Mouse (Mus musculus) left cerebral cortex, postnatal 4 days (tissue): Measurements from ENCODE around the gene Arrdc4. TPM values are rescaled to one million over a fixed set of nuclear protein-coding genes. Genes with fewer than 3 reads are reported as not detected.

Source experiments
- DNase-seq: peaks from one replicate; pipeline ENCODE4 v3.0.0-alpha.2; 2022
- intact Hi-C: fragments of 180-260 bp; cut with DNase I; formaldehyde crosslinking; loops from one replicate; pipeline ENCODE4 v1.15.1; 2025
- total RNA-seq, 2 experiments: library from RNA; stranded (reverse); gene quantifications; 2 replicates each; pipeline ENCODE4 v1.2.3; 2021

The Arrdc4 gene
- 10 to 100 TPM; 38.2 to 42.0 TPM for total RNA-seq

DNA sequence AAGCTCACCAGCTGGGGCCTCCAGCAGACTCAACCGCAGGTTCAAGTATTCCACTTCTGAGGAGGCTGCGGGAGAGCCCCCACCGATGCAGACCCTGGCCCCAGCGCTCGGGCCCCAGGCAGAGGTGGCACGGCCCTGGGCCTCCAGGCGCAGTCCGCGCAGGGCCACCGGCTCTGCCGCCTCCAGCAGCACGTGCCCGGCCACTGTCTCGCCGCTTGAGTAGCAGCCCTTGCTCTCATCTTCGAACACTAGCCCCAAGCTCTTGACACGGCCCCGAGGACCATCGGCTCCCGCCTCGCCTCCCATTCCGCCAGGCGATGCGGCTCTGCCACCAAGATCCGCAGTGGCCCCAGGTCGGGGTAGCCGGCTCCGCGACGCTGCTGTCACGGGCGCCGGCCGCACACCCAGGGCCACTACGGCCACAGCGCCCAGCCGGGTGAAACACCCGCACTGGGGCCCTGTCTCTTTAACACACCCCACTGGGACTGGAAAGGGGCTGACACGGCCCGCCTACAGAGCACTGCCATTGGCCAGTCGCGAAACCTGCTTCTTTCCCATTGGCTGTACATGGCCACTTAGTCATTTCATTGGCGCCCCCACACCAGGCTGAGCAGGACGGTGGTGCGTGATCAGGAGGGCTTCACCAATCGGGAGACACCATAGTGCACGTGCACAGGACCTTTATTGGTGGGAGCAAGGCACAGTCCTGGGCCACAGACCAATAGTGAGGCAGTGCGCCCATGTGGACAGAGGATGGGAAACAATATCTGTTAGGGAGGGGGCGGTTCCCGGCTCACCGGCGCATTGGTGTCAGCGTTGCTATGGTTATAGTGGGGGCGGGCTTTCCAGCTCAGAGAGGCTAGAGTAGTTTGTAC, at the start of gene Arrdc4:
Gene Arrdc4, minus strand, starts transcription at position 481 of the 875 bp plus-strand sequence.
- intact Hi-C loops, result loop anchor here (10.0 kb wide), 1 partner anchor 76 kb away; no protein-coding TSS in a partner anchor
- peak; percentile 97 for DNase-seq

DNA sequence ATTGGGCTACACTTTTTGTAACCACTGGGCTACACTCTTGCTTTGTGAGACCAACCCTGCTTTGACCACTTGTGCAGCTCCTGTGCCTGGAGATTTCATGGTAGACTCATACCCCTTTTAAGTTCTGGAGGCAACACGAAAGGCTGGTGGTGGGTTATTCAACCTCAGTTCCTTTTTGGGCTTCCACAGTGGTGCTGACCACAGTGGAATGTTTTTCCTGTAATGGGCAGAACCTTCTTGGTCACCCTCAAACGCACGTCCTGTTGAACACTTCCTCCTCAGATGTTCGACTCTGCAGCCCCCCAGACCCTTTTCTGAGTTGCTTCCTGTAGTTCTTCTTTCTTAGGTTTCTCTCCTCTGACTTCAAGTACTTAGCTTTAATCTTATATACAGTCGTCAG, 46.5 kb upstream of the Arrdc4 start:
- intact Hi-C loops, result no loop called here
- DNase-seq, result no peak

GRCm38 (mm10) chr7:68788711-68789110, 39.7 kb upstream of the Arrdc4 start:
- DNase-seq, result no peak
- intact Hi-C loops, result no loop called here

DNA sequence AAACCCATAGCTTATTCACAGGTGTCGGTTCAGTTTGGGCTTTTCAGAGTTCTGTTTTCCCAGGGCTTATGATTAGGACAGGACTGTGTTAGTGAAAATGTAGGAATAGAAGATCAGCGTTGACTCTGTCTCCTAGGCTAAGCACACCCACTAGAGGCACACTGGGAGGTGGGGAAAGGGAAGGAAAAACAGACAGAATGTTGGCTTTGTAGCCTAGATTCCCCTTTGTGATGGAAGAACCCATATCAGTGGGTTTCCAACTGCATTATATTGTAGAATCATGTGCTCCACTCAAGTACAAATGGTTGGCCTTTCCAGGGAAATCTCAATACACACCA, 22.7 kb upstream of the Arrdc4 start:
- DNase-seq, result no peak
- intact Hi-C loops, result no loop called here

GRCm38 (mm10) chr7:68770894-68771756, 22.1 kb upstream of the Arrdc4 start:
- no peak for DNase-seq
- intact Hi-C loops, result no loop called here

- DNase-seq, result no peak
- intact Hi-C loops, result no loop called here
Observed at GRCm38 (mm10) chr7:68765926-68766325, 16.9 kb upstream of the Arrdc4 start.

GRCm38 (mm10) chr7:68759148-68759724, 10.2 kb upstream of the Arrdc4 start:
- DNase-seq, result no peak
- intact Hi-C loops, result loop anchor here (5.0 kb wide), 1 partner anchor 43 kb away; no protein-coding TSS in a partner anchor

DNA sequence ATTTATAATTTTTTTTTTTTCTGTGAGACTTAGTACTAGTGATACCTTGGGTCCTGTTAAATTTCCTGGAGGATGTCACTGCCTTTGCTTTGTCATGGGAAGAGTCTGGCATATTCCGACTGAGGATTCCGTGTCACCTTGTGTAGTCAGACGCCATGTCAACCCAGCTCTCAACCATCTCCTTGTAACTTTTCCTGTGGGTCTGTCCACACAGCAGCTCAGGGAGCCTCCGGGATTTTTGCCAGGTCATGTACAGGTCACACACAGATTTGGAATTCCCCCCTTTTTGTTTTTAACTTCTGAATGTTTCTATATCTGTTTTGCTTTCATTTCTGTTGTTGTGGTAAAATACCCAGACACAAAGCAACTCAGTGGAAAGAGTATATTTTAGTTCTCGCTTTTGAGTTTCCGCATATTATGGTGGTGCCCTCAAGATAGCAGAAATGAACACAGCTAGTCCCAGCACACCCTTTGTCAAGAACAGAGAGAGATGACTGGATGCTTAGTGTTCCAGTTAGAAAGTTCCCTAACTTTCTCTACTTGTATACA, 7.7 kb upstream of the Arrdc4 start:
- intact Hi-C loops, result loop anchor here (5.0 kb wide), 1 partner anchor 46 kb away; no protein-coding TSS in a partner anchor
- no peak for DNase-seq

DNA sequence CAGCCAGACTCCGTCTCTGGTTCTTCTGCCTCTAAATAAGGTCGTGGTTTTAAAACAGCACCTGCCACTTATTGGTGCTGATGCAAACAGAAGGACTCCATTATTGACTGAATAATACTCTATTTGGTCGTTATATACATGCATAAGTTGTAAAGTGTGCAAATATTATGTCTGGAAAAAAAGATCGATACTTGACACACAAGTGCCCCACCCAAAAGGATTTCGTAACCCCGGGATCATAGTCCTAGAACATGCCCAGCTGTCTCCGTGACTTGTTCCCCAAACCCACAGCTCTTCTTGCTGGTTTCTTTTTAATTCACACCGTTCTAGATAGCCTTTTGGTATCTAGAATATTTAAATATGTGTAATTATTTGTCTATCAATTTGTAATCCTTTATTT, 878 bp upstream of the Arrdc4 start:
- intact Hi-C loops, result loop anchor here (10.0 kb wide), 1 partner anchor 75 kb away; no protein-coding TSS in a partner anchor

GRCm38 (mm10) chr7:68748361-68748760, 680 bp downstream of the Arrdc4 start:
- DNase-seq, result peak; percentile 33
- intact Hi-C loops, result loop anchor here (10.0 kb wide), 1 partner anchor 76 kb away; no protein-coding TSS in a partner anchor

More for the DNA sequence above, 878 bp upstream of the Arrdc4 start:
- no peak for DNase-seq

DNA sequence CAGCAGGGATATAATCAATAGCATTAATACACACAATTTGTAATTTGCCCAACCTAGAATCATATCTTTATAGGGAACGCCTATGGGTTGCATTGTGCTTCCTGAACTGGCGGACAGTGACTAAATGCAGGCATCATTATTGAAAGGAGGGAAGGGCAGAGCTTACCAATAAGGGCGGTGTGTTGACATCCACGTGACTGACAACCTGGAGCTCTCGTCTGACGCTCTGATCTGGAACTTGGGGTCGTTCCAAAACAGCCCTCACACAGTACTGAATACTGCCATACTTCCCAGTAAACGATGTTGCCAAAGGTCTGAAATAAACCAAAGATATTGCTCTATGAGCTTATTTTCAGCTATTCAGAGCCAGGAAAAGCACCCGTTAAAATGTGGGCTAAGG, 4.4 kb downstream of the Arrdc4 start:
- intact Hi-C loops, result loop anchor here (10.0 kb wide), 1 partner anchor 80 kb away; no protein-coding TSS in a partner anchor
- DNase-seq, result no peak

- no peak for DNase-seq
- intact Hi-C loops, result loop anchor here (10.0 kb wide), 1 partner anchor 81 kb away; no protein-coding TSS in a partner anchor
Observed at GRCm38 (mm10) chr7:68744206-68744605, 4.8 kb downstream of the Arrdc4 start.

DNA sequence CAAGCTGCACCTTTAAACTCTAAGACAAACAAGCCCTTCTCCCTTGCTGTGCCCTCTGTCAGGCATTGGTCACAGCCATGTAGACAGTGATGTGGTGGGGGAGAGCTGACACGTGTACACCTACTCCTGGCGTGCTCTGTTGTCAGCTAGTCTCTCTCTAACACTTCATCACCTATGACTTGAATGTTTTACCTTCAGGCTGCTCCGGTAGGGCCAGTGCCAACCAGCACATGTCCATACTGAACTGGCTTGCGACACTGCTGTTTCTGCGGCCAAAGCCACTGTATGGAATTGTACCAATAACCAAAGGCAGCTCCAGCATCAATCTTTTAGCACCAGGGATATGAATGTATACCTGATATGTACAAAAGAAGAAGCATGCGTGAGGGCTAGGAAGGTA, 8.3 kb downstream of the Arrdc4 start:
- intact Hi-C loops, result loop anchor here (10.0 kb wide), 1 partner anchor 84 kb away; no protein-coding TSS in a partner anchor
- no peak for DNase-seq

DNA sequence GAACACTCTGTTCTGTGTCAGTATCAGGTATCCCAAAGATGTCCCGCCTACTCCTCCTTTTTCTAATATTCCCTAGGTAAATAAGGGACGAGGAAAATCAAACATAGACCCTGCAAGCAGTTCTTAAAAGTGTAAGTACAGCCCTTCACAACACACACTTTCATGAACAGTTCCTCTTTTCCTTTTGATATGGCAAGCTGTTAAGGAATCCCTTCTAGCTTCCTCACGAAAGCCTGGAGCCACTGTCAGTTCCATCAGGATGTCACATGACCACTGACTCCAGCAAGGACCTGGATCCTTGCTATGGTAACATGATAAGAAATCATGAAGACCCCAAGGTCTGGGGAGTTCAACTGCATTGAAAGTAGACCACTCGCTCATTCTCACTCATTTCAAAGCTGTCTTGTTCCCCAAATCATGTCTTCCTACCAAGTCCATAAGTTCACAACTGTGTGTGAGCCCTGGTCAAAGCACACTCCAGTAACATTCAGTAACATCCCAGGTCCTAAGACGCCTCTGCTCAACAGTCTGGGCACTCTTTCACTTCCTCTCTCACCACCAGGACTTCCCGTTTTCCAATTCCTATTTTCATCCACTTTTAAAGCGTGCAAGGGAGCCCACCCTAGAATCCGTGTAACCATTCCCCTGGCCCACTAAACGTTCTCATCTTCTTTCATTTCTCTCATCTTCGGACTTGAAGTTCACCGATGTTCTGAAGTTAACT, 10.2 kb downstream of the Arrdc4 start:
- DNase-seq, result no peak
- intact Hi-C loops, result no loop called here

- DNase-seq, result no peak
- intact Hi-C loops, result loop anchor here (10.0 kb wide), 1 partner anchor 132 kb away; no protein-coding TSS in a partner anchor
Observed at GRCm38 (mm10) chr7:68726380-68726779, 22.7 kb downstream of the Arrdc4 start.

GRCm38 (mm10) chr7:68724711-68725110, 24.3 kb downstream of the Arrdc4 start:
- DNase-seq, result no peak
- intact Hi-C loops, result loop anchor here (10.0 kb wide), 1 partner anchor 130 kb away; no protein-coding TSS in a partner anchor

GRCm38 (mm10) chr7:68721520-68721919, 27.5 kb downstream of the Arrdc4 start:
- DNase-seq, result no peak
- intact Hi-C loops, result loop anchor here (10.0 kb wide), 1 partner anchor 127 kb away; no protein-coding TSS in a partner anchor

DNA sequence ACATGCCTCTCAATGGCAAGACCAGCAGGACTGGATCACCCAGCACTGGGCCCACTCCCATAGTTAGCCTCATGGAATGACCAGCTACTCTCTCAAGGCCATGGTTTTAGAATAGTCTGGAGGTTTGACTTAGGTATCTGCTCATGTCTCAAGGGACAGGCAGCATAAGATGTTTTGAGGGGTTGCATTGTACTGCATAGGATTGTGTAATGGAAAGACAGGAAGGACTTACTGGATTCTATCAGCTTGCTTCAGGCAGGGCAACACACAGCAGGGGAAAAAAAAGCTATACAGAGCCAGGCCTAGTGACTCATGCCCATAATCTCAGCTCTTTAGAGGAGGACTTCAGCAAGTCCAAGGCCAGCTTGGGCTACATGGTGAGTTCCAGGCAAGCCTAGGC, 31.1 kb downstream of the Arrdc4 start:
- intact Hi-C loops, result no loop called here
- no peak for DNase-seq

DNA sequence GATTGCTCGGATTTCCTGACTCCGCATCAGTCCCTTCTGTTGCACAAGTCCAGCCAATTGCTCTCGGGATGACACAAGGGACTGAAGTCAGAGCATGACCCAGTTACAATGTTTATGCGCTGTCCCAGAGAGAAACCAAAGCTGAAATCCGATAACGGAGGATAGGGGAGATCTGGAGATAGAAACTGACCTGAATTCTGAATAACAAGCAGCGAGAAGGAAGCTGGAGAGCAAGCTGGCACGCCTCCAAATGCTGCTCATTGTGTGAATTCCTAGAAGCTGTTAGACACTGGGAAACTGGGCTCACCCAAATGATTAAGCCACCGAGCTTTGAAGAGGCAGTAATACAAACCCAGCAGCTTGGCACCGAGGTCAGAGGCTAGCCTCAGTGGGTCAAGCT, 31.5 kb downstream of the Arrdc4 start:
- peak; percentile 63 for DNase-seq
- intact Hi-C loops, result no loop called here

DNA sequence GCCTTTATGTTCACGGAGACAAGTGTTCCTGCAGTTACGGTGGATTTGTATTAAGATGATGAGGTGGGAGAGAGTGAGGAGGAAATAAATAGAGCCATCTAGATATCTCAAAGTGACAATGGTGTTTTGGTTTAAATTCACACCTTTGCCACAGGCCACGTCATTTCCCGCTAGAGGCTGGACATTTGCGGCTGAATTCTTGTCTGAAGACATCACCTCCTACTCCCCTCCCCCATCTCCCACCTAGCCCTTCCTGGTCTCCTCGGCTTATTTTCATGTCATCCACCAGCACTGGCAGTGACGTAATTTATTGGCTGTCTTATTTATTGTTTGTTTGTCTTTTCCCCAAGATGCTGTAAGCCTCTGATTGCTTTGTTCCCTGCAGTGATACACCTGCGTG, 32.1 kb downstream of the Arrdc4 start:
- intact Hi-C loops, result no loop called here
- no peak for DNase-seq
